Mouse (Mus musculus): Measurements from ENCODE around the gene Bphl. TPM values are rescaled to one million over a fixed set of nuclear protein-coding genes. Genes with fewer than 3 reads are reported as not detected.
A peak's percentile ranks its signal among the peaks of the same experiment; 100 is the strongest.

Bphl gene
- 57.9 and 62.6 TPM in 2 replicates for polyA plus RNA-seq (2015; fragmentation: Nextera tagmentation; extraction: Ambion mirVana)

DNA sequence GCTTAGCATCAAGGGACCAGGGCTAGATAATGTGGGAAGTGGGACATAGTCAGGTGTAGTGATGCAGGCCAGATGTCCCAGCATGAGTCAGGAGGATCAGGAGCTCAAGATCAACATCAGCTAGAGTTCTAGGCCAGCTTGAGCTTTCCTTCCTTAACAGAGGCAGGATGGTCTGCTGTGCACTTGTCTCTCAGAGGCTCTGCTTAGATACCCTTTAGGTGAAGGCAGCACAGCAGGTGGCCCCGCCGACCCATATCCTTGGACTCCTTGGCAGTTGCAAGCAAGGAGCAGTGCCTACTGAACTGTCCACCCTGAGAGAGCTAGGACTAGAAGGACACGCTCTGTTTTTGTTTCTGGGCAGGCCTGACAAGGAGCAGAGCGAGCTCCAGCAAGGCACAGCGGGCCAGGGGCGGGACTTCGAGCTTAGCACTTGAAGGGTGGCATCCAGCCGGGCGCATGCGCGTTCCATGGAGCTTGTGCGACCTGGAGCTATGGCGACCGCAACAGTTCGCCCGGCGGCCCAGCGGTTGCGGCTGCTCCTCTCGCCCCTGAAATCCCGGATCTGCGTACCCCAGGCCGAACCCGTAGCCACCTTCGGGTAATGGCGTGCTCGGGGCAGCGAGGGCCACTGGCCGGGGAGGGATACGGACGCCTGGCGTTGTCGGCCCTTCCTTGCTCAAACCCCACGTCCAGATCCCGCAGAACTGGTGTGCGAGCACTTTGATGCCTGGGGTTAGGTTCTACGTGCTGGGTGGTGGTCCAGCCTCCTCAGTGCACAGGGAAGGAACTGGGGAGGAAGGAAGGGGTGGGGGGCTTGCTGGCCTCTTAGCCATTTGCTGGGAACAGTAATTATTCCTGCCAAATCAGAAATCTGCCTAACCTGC is at the start of gene Bphl:
Gene Bphl (plus strand): TSS at position 426 of the 884 bp plus-strand sequence.
- Histone ChIP-seq H3K9me3 (replicated peaks; ENCODE audit: control insufficient read depth, low read length) (no peaks in the 10 kb centered on the region), H3K27me3 (ENCODE audit: control insufficient read depth, insufficient read depth, low read depth, low read length) (no peaks in the 10 kb centered on the region), H3K4me1 (ENCODE audit: control insufficient read depth, low read depth, low read length) (peaks cover 11% of the 10 kb centered on the region), H3K27ac (ENCODE audit: low read length) (peak within 1 kb of the TSS; percentile 62), H3K36me3 (ENCODE audit: control insufficient read depth, insufficient read depth) (peaks cover 3% of the 10 kb centered on the region), H3K9ac (ENCODE audit: low read depth, low read length) (peak within 1 kb of the TSS; percentile 87), H3K4me2 (ENCODE audit: low read depth, low read length) (peak within 1 kb of the TSS; percentile 72), H3K4me3 (ENCODE audit: low read depth, low read length) (peak within 1 kb of the TSS; percentile 79)
- ATAC-seq (ENCODE audit: low read depth), result peak; percentile 88
- WGBS (ENCODE audit: insufficient replicate concordance), result under 1% methylated on average over 37 of the region's 37 CpGs

DNA sequence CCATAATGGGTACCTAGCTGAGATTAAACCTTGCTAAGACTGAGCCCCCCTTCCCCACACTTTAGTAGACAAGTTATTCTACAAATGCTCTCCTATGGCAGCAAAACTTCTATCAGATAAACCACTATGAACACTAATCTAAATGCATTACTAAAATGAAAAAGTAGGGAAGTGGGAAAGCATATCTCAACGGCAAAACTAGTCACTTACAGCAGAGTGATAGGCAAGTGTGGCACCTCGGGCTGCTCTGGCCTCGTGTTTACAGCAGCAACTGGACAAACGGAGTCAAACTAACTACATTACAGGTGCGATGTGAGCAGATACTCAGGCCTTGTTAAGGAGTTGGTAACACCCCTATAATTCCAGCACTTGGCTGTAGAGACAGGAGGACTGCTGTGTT is 47.8 kb upstream of the Bphl start:
- H3K4me2 ChIP-seq (ENCODE audit: low read depth, low read length), result no peak overlapping the region
- no peaks in the 10 kb centered on the region for H3K27me3 ChIP-seq (ENCODE audit: control insufficient read depth, insufficient read depth, low read depth, low read length)
- 66% methylated on average over 5 of the region's 5 CpGs for WGBS (ENCODE audit: insufficient replicate concordance)
- no peak overlapping the region for H3K4me3 ChIP-seq (ENCODE audit: low read depth, low read length)
- H3K27ac ChIP-seq (ENCODE audit: low read length), result no peak overlapping the region
- no peak overlapping the region for H3K9ac ChIP-seq (ENCODE audit: low read depth, low read length)
- H3K36me3 ChIP-seq (ENCODE audit: control insufficient read depth, insufficient read depth), result no peaks in the 10 kb centered on the region
- no peaks in the 10 kb centered on the region for H3K9me3 ChIP-seq (replicated peaks; ENCODE audit: control insufficient read depth, low read length)
- no peak for ATAC-seq (ENCODE audit: low read depth)
- H3K4me1 ChIP-seq (ENCODE audit: control insufficient read depth, low read depth, low read length), result no peaks in the 10 kb centered on the region

DNA sequence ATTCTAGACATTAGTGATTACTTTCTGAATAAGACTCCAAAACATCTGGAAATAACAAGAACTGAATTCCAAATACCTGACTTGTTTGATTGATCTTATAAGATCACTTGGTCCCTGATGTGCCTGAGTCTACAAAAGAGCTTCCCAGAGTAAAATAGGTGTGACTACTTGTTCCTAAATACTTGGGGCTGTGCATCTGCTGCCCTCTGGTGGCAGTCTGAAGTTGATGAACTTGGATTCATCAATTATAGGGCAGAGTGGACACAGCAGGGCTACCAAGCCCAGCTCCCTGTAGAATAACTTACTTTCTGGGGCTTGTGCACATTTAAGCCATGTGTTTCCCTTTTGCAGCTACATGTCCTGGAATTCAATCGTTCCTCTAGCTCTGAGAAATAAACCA is 42.2 kb upstream of the Bphl start:
- ATAC-seq (ENCODE audit: low read depth), result no peak
- Histone ChIP-seq H3K4me2 (ENCODE audit: low read depth, low read length) (no peak overlapping the region), H3K36me3 (ENCODE audit: control insufficient read depth, insufficient read depth) (no peaks in the 10 kb centered on the region), H3K27me3 (ENCODE audit: control insufficient read depth, insufficient read depth, low read depth, low read length) (no peaks in the 10 kb centered on the region), H3K27ac (ENCODE audit: low read length) (no peak overlapping the region), H3K9ac (ENCODE audit: low read depth, low read length) (no peak overlapping the region), H3K4me1 (ENCODE audit: control insufficient read depth, low read depth, low read length) (no peaks in the 10 kb centered on the region), H3K9me3 (replicated peaks; ENCODE audit: control insufficient read depth, low read length) (no peaks in the 10 kb centered on the region), H3K4me3 (ENCODE audit: low read depth, low read length) (no peak overlapping the region)
- 17% methylated on average over 1 of the region's 1 CpGs for WGBS (ENCODE audit: insufficient replicate concordance)

DNA sequence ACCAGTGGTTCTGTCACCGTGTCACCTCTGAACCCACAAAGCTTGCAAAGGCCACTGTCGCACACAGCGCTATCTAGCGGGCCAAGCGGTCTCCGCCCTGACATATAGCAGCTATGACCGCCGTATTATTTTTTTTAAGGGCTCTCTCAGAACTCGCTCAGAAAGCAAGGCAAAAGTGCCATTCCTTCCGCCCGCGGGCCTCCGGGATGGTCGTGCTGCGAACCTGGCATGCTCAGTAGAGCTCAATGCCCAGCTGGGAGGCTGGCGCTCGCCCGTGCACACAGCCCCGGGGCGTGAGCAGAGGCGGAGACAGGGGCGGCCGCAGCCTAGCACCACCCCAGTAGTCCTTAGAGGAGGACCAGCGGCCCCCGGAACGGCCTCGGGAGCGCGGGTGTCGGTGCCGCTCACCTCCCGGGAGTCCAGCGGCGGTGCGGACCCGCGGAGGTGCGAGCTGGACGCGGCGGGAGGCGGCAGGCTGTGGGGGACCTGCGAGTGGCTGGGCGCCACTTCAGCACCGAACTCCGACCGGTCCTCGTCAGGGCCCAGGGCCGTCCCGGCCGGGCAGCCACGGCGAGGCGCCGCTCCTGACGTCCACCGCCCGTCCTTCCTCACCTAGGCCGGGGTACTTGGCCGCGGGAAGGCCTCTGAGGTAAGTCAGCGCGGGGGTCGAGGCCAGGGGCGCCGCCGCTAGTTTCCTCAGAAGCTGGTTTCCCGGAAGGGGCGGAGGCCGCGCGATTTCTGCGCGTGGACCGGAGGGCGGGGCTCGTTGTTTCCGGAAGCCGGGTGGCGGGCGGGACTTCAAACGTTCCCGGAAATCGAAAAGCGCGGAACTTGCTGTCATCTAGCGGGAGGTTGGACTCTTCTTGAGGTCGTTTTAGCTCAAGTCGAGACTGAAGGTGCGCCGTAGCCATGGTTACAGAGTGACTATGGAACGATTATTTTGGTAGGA is 35.1 kb upstream of the Bphl start, which contains the start of the genes Ripk1 and Serpinb6a:
Gene Ripk1 (plus strand): TSS at position 306 of the 949 bp plus-strand sequence.
Gene Serpinb6a (minus strand): TSS at position 737 of the 949 bp plus-strand sequence.
- WGBS (ENCODE audit: insufficient replicate concordance), result under 1% methylated on average over 92 of the region's 92 CpGs
- ATAC-seq (ENCODE audit: low read depth), result peak; percentile 98
- H3K4me3 ChIP-seq (ENCODE audit: low read depth, low read length), result peak within 1 kb of the TSS; percentile 98

DNA sequence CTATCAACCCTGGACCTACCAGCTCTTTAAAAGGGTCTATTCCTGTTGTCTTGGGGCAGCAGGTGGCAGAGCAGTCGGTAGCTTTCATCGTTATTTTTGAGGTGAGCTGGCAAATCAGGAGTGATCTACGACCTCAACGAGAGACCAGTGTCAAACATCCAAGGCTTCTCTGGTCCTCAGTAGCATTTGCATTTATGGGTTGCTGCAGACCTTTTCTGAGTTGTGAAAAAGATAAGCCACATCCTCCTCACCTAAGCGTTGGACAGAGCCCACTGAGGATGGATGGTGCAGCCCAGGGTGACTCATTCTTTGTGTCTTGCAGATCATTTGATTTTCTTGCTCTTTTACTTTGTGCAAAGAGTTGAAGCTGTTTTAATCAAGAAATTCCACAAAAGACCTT is 34.3 kb upstream of the Bphl start:
- H3K27ac ChIP-seq (ENCODE audit: low read length), result peak overlapping the region; percentile 92
- peak overlapping the region; percentile 85 for H3K4me2 ChIP-seq (ENCODE audit: low read depth, low read length)
- H3K9ac ChIP-seq (ENCODE audit: low read depth, low read length), result peak overlapping the region; percentile 90
- H3K36me3 ChIP-seq (ENCODE audit: control insufficient read depth, insufficient read depth), result no peaks in the 10 kb centered on the region
- 0% methylated on average over 5 of the region's 5 CpGs for WGBS (ENCODE audit: insufficient replicate concordance)
- H3K4me1 ChIP-seq (ENCODE audit: control insufficient read depth, low read depth, low read length), result peaks cover 5% of the 10 kb centered on the region
- H3K4me3 ChIP-seq (ENCODE audit: low read depth, low read length), result peak overlapping the region; percentile 98
- H3K27me3 ChIP-seq (ENCODE audit: control insufficient read depth, insufficient read depth, low read depth, low read length), result no peaks in the 10 kb centered on the region
- H3K9me3 ChIP-seq (replicated peaks; ENCODE audit: control insufficient read depth, low read length), result no peaks in the 10 kb centered on the region
- ATAC-seq (ENCODE audit: low read depth), result no peak

More for the DNA sequence above, 35.1 kb upstream of the Bphl start, which contains the start of the genes Ripk1 and Serpinb6a:
- peak within 1 kb of the TSS; percentile 85 for H3K4me2 ChIP-seq (ENCODE audit: low read depth, low read length)
- H3K9me3 ChIP-seq (replicated peaks; ENCODE audit: control insufficient read depth, low read length), result no peaks in the 10 kb centered on the region
- H3K27ac ChIP-seq (ENCODE audit: low read length), result peak within 1 kb of the TSS; percentile 92
- H3K36me3 ChIP-seq (ENCODE audit: control insufficient read depth, insufficient read depth), result no peaks in the 10 kb centered on the region
- peak within 1 kb of the TSS; percentile 90 for H3K9ac ChIP-seq (ENCODE audit: low read depth, low read length)
- peaks cover 5% of the 10 kb centered on the region for H3K4me1 ChIP-seq (ENCODE audit: control insufficient read depth, low read depth, low read length)
- no peaks in the 10 kb centered on the region for H3K27me3 ChIP-seq (ENCODE audit: control insufficient read depth, insufficient read depth, low read depth, low read length)

DNA sequence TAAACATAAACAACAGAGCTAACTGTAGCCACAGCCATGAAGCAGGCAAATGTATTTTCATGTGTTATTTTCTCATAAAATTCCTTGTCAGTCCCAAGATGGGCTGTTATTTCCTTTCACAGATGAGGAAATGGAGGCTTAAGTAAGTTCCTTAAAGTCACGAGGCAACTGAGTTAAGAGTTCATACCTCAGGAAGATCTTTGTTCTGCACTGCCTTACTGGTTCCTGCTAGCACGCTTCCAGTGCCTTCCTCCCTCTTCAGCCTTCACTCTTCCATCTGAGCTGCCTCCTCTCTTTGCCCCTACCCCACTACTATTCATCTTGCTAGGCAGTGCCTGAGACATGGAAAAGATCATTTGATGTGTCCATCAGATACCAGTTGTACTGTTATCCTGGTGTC is 30.2 kb upstream of the Bphl start:
- Histone ChIP-seq H3K36me3 (ENCODE audit: control insufficient read depth, insufficient read depth) (peaks cover 11% of the 10 kb centered on the region; the same call in 1 of the 2 replicates), H3K27me3 (ENCODE audit: control insufficient read depth, insufficient read depth, low read depth, low read length) (no peaks in the 10 kb centered on the region), H3K4me3 (ENCODE audit: low read depth, low read length) (no peak overlapping the region), H3K9me3 (replicated peaks; ENCODE audit: control insufficient read depth, low read length) (no peaks in the 10 kb centered on the region), H3K9ac (ENCODE audit: low read depth, low read length) (no peak overlapping the region), H3K4me1 (ENCODE audit: control insufficient read depth, low read depth, low read length) (peaks cover 5% of the 10 kb centered on the region), H3K4me2 (ENCODE audit: low read depth, low read length) (no peak overlapping the region), H3K27ac (ENCODE audit: low read length) (no peak overlapping the region)
- 54% methylated on average over 2 of the region's 2 CpGs for WGBS (ENCODE audit: insufficient replicate concordance)
- no peak for ATAC-seq (ENCODE audit: low read depth)

DNA sequence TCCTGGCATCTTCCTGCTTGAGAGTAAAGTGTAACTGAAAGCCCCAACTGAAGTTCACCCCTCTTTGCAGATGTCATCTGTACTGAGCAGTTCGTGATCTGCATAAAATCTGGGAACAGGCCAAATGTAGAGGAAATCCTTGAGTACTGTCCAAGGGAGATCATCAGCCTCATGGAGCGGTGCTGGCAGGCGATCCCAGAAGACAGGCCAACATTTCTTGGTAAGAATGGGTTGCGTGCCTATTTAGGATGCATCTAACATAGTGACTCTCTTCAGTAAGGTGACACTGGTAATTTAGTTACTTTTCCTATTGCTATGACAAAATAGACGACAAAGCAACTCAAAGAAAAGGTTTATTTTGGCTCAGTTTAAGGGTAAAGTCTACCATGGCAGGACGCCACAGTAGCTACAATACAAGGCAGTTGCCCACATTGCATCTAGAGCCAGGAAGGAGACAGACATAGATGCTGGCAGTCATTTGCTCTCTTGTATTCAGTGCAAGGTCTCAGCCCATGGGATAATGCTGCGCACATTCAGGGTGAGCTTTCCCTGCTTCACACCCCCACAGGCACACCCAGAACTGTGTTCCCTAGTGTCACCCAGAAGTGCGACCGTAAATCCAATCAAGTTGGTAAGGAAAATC is 20.3 kb upstream of the Bphl start:
- no peaks in the 10 kb centered on the region for H3K4me1 ChIP-seq (ENCODE audit: control insufficient read depth, low read depth, low read length)
- H3K4me3 ChIP-seq (ENCODE audit: low read depth, low read length), result no peak overlapping the region
- no peak overlapping the region for H3K4me2 ChIP-seq (ENCODE audit: low read depth, low read length)
- ATAC-seq (ENCODE audit: low read depth), result no peak
- H3K27ac ChIP-seq (ENCODE audit: low read length), result no peak overlapping the region
- H3K36me3 ChIP-seq (ENCODE audit: control insufficient read depth, insufficient read depth), result peaks cover 56% of the 10 kb centered on the region
- no peak overlapping the region for H3K9ac ChIP-seq (ENCODE audit: low read depth, low read length)
- no peaks in the 10 kb centered on the region for H3K27me3 ChIP-seq (ENCODE audit: control insufficient read depth, insufficient read depth, low read depth, low read length)
- H3K9me3 ChIP-seq (replicated peaks; ENCODE audit: control insufficient read depth, low read length), result no peaks in the 10 kb centered on the region
- 86% methylated on average over 9 of the region's 9 CpGs for WGBS (ENCODE audit: insufficient replicate concordance)

- Histone ChIP-seq H3K36me3 (ENCODE audit: control insufficient read depth, insufficient read depth) (peaks cover 59% of the 10 kb centered on the region), H3K9me3 (replicated peaks; ENCODE audit: control insufficient read depth, low read length) (no peaks in the 10 kb centered on the region), H3K4me1 (ENCODE audit: control insufficient read depth, low read depth, low read length) (no peaks in the 10 kb centered on the region), H3K27me3 (ENCODE audit: control insufficient read depth, insufficient read depth, low read depth, low read length) (no peaks in the 10 kb centered on the region), H3K9ac (ENCODE audit: low read depth, low read length) (no peak overlapping the region), H3K4me3 (ENCODE audit: low read depth, low read length) (no peak overlapping the region), H3K27ac (ENCODE audit: low read length) (no peak overlapping the region), H3K4me2 (ENCODE audit: low read depth, low read length) (no peak overlapping the region)
- 83% methylated on average over 1 of the region's 1 CpGs for WGBS (ENCODE audit: insufficient replicate concordance)
- no peak for ATAC-seq (ENCODE audit: low read depth)
Measured at GRCm38 (mm10) chr13:34018521-34018920, 18.9 kb upstream of the Bphl start.

All from liver, embryonic 16.5 days (tissue).